Mouse (Mus musculus): Measurements from ENCODE around the gene Ppp2r5b.

- TF ChIP-seq CTCF (IDR thresholded peaks at IDR 0.05; ENCODE audit: control insufficient read depth, insufficient read depth, insufficient read length), result no peak
- no peak for TF ChIP-seq FOSL1 (IDR thresholded peaks at IDR 0.05; ENCODE audit: insufficient read depth, low read length, poor library complexity, severe bottlenecking)
- no peak for TF ChIP-seq MYOD1 (IDR thresholded peaks at IDR 0.05; ENCODE audit: control insufficient read depth, insufficient read length, low read depth)
- no peak for TF ChIP-seq MYOG (IDR thresholded peaks at IDR 0.05; ENCODE audit: control insufficient read depth, extremely low read depth, insufficient read length)
- TF ChIP-seq CEBPB (IDR thresholded peaks at IDR 0.05; ENCODE audit: low read depth), result no peak
- TF ChIP-seq USF1 (IDR thresholded peaks at IDR 0.05; ENCODE audit: low read depth), result no peak
Observed at GRCm38 (mm10) chr19:6262839-6263433, 27.3 kb upstream of the Ppp2r5b start.

All from C2C12 (cell line).